Mouse (Mus musculus) lung, embryonic 15.5 days (tissue): ENCODE data around the gene Bnc2. TPM values are rescaled to one million over a fixed set of nuclear protein-coding genes. Genes with fewer than 3 reads are reported as not detected.

Experiments
- ATAC-seq: fragments of 200-750 bp; cut with Nextera tagmentation; 2 replicates; pipeline ENCODE4 v1.8.0; 2017; ENCODE audit warnings: moderate number of reproducible peaks, borderline replicate concordance; ENCODE audit not compliant: low FRiP score, low TSS enrichment; ENCODE audit errors: extremely low read depth
- H3K27ac ChIP-seq: fragments of 300-500 bp; sonication (generic); 2 replicates; pipeline ENCODE4 v1.5.1; 2015; ENCODE audit warnings: moderate library complexity, mild to moderate bottlenecking, inconsistent platforms
- H3K27me3 ChIP-seq: fragments of 300-500 bp; sonication (generic); 2 replicates; pipeline ENCODE4 v1.6.1; 2015; ENCODE audit warnings: inconsistent platforms
- H3K36me3 ChIP-seq: fragments of 300-500 bp; sonication (generic); 2 replicates; pipeline ENCODE4 v1.6.1; 2015; ENCODE audit warnings: inconsistent platforms
- H3K4me1 ChIP-seq: fragments of 300-500 bp; sonication (generic); 2 replicates; pipeline ENCODE4 v1.6.1; 2015; ENCODE audit warnings: inconsistent platforms
- H3K4me2 ChIP-seq: fragments of 300-500 bp; sonication (generic); 2 replicates; pipeline ENCODE4 v1.6.1; 2015; ENCODE audit warnings: inconsistent platforms, mild to moderate bottlenecking, moderate library complexity
- H3K4me3 ChIP-seq: fragments of 300-500 bp; sonication (generic); 2 replicates; pipeline ENCODE4 v1.5.1; 2015; ENCODE audit warnings: mild to moderate bottlenecking, inconsistent platforms
- H3K9ac ChIP-seq: fragments of 300-500 bp; sonication (generic); 2 replicates; pipeline ENCODE4 v1.6.1; 2015; ENCODE audit warnings: inconsistent platforms
- H3K9me3 ChIP-seq: fragments of 300-500 bp; sonication (generic); 2 replicates; pipeline ENCODE4 v1.6.1; 2016; ENCODE audit warnings: inconsistent platforms
- WGBS: fragments of 180-500 bp; shearing (Covaris S2); methylation state at CpG from one replicate; pipeline ENCODE4 v1.1.7; 2015; 5-methylcytosine and 5-hydroxymethylcytosine counted together
- polyA plus RNA-seq: library from polyadenylated mRNA; unstranded; fragments of >200 nt; fragmentation: Nextera tagmentation; extraction: Ambion mirVana; gene quantifications from 2 replicates; pipeline ENCODE4 v1.2.1, GENCODE M21; 2015

Gene Bnc2
- polyA plus RNA-seq, 1 experiment from 2014 or later, result 5.8 TPM

- no peaks in the 10 kb centered on the region for H3K27me3 ChIP-seq
- H3K4me3 ChIP-seq, result no peak overlapping the region
- no peak overlapping the region for H3K4me2 ChIP-seq
- H3K36me3 ChIP-seq, result no peaks in the 10 kb centered on the region
- WGBS, result 71% methylated on average over 6 of the region's 6 CpGs
- no peaks in the 10 kb centered on the region for H3K4me1 ChIP-seq
- no peak overlapping the region for H3K9ac ChIP-seq
- ATAC-seq, result no peak
- H3K9me3 ChIP-seq, result no peaks in the 10 kb centered on the region
- no peak overlapping the region for H3K27ac ChIP-seq
Observed at GRCm38 (mm10) chr4:84379289-84379688, 295.8 kb downstream of the Bnc2 start.

GRCm38 (mm10) chr4:84377513-84377912 is 297.6 kb downstream of the Bnc2 start:
- ATAC-seq, result no peak
- no peaks in the 10 kb centered on the region for H3K4me1 ChIP-seq
- no peak overlapping the region for H3K4me3 ChIP-seq
- H3K27ac ChIP-seq, result no peak overlapping the region
- 84% methylated on average over 5 of the region's 5 CpGs for WGBS
- H3K36me3 ChIP-seq, result no peaks in the 10 kb centered on the region
- H3K9me3 ChIP-seq, result no peaks in the 10 kb centered on the region
- no peak overlapping the region for H3K9ac ChIP-seq
- H3K27me3 ChIP-seq, result no peaks in the 10 kb centered on the region
- no peak overlapping the region for H3K4me2 ChIP-seq

DNA sequence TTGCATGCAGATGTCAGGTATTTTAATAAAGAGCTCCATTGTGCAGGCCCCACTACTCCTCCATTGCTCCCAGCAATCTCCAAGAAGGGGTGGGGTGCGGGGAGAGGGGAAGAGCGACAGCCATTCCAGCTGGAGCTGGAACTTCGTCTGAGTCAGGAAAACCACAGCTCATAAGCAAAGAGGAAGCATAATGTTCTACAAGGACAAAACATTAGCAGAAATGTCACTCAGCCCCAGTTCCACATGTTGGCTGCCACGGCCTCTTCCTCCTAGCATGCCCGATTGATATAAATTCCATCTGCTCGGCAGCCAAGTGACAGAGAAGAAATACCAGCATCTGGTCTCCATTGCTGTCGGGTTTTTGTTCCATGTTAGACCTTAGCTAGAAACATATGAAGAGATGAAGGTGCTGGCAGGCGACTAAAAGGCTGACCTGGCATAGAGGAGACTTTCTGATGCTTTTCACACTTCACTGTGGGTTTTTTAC is 312.7 kb downstream of the Bnc2 start:
- WGBS, result 19% methylated on average over 8 of the region's 8 CpGs
- H3K9me3 ChIP-seq, result no peaks in the 10 kb centered on the region
- H3K27me3 ChIP-seq, result no peaks in the 10 kb centered on the region
- peak; percentile 90 for ATAC-seq
- no peak overlapping the region for H3K4me2 ChIP-seq
- no peak overlapping the region for H3K9ac ChIP-seq
- peaks cover 4% of the 10 kb centered on the region for H3K4me1 ChIP-seq
- peak overlapping the region; percentile 27 for H3K27ac ChIP-seq
- no peak overlapping the region for H3K4me3 ChIP-seq
- no peaks in the 10 kb centered on the region for H3K36me3 ChIP-seq

DNA sequence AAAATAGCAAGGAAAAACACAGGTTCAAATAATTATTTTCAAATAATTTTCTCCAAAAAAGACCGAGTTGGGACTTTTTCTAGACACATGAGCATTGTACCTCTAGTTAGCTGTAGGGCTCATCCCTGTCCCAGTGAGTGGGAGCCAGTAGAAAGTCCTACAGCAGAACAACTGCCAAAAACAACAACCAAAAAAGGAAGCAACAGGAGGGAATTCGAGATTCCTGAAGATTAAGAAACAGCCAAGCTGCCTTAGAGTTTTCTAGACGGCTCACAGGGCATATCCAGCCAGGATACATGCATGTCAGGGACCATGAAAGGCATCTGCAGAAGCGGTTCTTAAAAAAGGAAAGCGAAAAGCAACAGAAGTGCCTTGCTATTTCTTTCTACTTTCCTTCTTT is 313.9 kb downstream of the Bnc2 start:
- H3K27me3 ChIP-seq, result no peaks in the 10 kb centered on the region
- ATAC-seq, result no peak
- WGBS, result 64% methylated on average over 5 of the region's 5 CpGs

DNA sequence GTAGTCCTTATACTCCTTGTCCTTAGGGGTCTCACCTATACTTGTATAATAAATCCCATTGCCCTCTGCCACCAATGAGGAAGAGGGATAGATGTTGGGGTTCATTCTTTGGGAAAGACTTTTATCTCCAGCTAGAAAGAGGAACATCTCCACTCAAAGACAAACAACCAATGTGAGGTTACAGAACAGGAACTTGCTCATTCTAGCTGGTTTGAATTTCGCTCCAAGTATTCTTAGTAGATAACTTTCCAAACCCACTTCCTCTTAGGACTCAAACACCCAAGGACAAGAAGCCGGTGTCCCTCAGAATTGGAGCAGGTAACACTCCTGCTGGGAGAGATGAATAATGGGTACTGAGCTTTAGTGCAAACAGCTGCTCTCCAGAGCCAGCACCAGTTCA is 315.1 kb downstream of the Bnc2 start:
- 84% methylated on average over 2 of the region's 2 CpGs for WGBS
- no peaks in the 10 kb centered on the region for H3K9me3 ChIP-seq
- H3K4me3 ChIP-seq, result no peak overlapping the region
- H3K4me1 ChIP-seq, result peaks cover 7% of the 10 kb centered on the region
- no peak for ATAC-seq
- H3K9ac ChIP-seq, result no peak overlapping the region
- H3K36me3 ChIP-seq, result no peaks in the 10 kb centered on the region
- no peak overlapping the region for H3K27ac ChIP-seq
- no peaks in the 10 kb centered on the region for H3K27me3 ChIP-seq
- H3K4me2 ChIP-seq, result no peak overlapping the region

More for the DNA sequence above, 313.9 kb downstream of the Bnc2 start:
- no peaks in the 10 kb centered on the region for H3K36me3 ChIP-seq
- H3K27ac ChIP-seq, result no peak overlapping the region
- no peak overlapping the region for H3K4me3 ChIP-seq
- H3K4me2 ChIP-seq, result no peak overlapping the region
- H3K9me3 ChIP-seq, result no peaks in the 10 kb centered on the region
- H3K4me1 ChIP-seq, result peaks cover 7% of the 10 kb centered on the region
- no peak overlapping the region for H3K9ac ChIP-seq

- 75% methylated on average over 2 of the region's 2 CpGs for WGBS
- no peak overlapping the region for H3K9ac ChIP-seq
Observed at GRCm38 (mm10) chr4:84358204-84358603, 316.9 kb downstream of the Bnc2 start.

DNA sequence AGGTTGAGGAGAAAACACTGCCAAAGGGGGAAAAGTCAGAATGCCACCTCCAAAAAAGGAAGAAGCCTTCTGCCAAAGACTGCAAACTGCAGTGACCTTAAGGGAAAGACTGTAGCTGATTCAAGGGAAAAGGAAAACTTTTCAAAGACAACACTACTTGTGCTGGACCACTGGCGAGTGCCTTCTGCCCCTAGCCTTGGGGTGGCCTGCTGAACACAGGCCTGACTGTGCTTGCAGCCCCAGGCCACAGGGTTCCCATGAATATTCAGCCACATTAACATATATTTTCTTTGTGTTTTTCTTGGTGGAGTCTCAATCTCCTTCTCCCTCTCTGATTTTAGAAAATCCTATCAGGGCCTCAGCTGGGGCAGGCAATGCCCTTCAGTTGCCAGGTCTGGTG is 317.7 kb downstream of the Bnc2 start:
- no peaks in the 10 kb centered on the region for H3K27me3 ChIP-seq
- no peak for ATAC-seq
- no peaks in the 10 kb centered on the region for H3K36me3 ChIP-seq
- H3K4me3 ChIP-seq, result no peak overlapping the region
- no peak overlapping the region for H3K4me2 ChIP-seq
- H3K9ac ChIP-seq, result no peak overlapping the region
- peaks cover 7% of the 10 kb centered on the region for H3K4me1 ChIP-seq
- H3K27ac ChIP-seq, result no peak overlapping the region
- WGBS, result 73% methylated on average over 1 of the region's 1 CpGs
- no peaks in the 10 kb centered on the region for H3K9me3 ChIP-seq

More at GRCm38 (mm10) chr4:84358204-84358603, 316.9 kb downstream of the Bnc2 start:
- H3K4me2 ChIP-seq, result no peak overlapping the region
- H3K27me3 ChIP-seq, result no peaks in the 10 kb centered on the region
- no peaks in the 10 kb centered on the region for H3K36me3 ChIP-seq
- no peak overlapping the region for H3K4me3 ChIP-seq
- no peaks in the 10 kb centered on the region for H3K9me3 ChIP-seq
- H3K4me1 ChIP-seq, result peaks cover 7% of the 10 kb centered on the region
- ATAC-seq, result no peak
- H3K27ac ChIP-seq, result no peak overlapping the region

- H3K4me1 ChIP-seq, result peaks cover 4% of the 10 kb centered on the region; the same call in 1 of the 2 replicates
- H3K9me3 ChIP-seq, result no peaks in the 10 kb centered on the region
- no peaks in the 10 kb centered on the region for H3K27me3 ChIP-seq
- 37% methylated on average over 8 of the region's 8 CpGs for WGBS
- H3K4me3 ChIP-seq, result no peak overlapping the region
- H3K36me3 ChIP-seq, result no peaks in the 10 kb centered on the region
- H3K9ac ChIP-seq, result no peak overlapping the region
- H3K27ac ChIP-seq, result no peak overlapping the region
- no peak overlapping the region for H3K4me2 ChIP-seq
- no peak for ATAC-seq
Observed at GRCm38 (mm10) chr4:84356468-84357153, 318.5 kb downstream of the Bnc2 start.

DNA sequence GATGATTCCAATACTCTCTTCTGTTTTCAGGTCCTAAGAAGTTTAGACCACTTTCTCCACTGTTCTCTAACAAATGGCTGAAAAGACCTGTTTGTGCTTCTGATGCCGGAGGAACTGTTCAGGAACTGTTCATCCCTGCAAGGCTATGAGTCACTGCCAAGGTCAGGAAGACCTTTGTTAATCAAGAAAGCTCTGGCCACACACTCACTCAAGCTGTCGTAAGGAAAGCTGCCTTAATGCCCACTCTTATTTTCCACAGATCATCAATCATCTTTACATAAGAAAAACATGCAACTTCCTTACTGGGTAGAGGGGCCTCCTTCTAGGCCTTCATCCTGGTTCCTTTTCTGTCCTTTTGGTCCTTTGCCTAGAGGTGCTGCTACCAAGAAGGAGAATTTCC is 322.4 kb downstream of the Bnc2 start:
- H3K4me2 ChIP-seq, result no peak overlapping the region
- no peak overlapping the region for H3K9ac ChIP-seq
- no peaks in the 10 kb centered on the region for H3K27me3 ChIP-seq
- no peak overlapping the region for H3K4me3 ChIP-seq
- H3K9me3 ChIP-seq, result no peaks in the 10 kb centered on the region
- H3K36me3 ChIP-seq, result no peaks in the 10 kb centered on the region
- no peak for ATAC-seq
- WGBS, result 35% methylated on average over 2 of the region's 2 CpGs
- H3K4me1 ChIP-seq, result peaks cover 14% of the 10 kb centered on the region
- no peak overlapping the region for H3K27ac ChIP-seq

- Histone ChIP-seq H3K4me3 (no peak overlapping the region), H3K9ac (no peak overlapping the region), H3K4me2 (no peak overlapping the region), H3K27me3 (no peaks in the 10 kb centered on the region), H3K9me3 (no peaks in the 10 kb centered on the region), H3K4me1 (peaks cover 10% of the 10 kb centered on the region; the same call in 1 of the 2 replicates), H3K27ac (no peak overlapping the region), H3K36me3 (no peaks in the 10 kb centered on the region)
- WGBS, result 8% methylated on average over 5 of the region's 5 CpGs
- no peak for ATAC-seq
Observed at GRCm38 (mm10) chr4:84349536-84349935, 325.5 kb downstream of the Bnc2 start.

DNA sequence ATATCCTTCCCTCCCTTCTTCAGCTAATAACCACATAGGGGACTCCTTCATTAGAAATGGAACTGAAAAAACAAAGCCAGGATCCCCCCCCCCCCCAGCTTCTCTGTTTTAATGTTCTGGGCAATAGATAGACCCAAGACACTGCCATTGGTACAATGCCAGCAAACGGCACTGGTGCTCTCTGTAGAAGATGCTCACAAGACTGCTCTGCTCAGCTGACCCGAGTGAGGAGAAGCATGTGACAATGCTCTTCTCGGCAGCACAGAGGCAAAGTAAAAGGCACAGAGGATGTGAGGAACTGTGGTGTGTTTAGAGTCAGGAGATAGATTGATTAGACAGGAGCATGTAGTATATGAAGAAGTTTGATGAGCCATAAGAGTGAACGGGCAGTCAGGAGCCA is 335.9 kb downstream of the Bnc2 start:
- Histone ChIP-seq H3K27ac (no peak overlapping the region), H3K9ac (no peak overlapping the region), H3K4me3 (no peak overlapping the region), H3K9me3 (no peaks in the 10 kb centered on the region), H3K4me2 (no peak overlapping the region), H3K4me1 (no peaks in the 10 kb centered on the region), H3K36me3 (no peaks in the 10 kb centered on the region), H3K27me3 (no peaks in the 10 kb centered on the region)
- no peak for ATAC-seq
- WGBS, result 69% methylated on average over 4 of the region's 4 CpGs

DNA sequence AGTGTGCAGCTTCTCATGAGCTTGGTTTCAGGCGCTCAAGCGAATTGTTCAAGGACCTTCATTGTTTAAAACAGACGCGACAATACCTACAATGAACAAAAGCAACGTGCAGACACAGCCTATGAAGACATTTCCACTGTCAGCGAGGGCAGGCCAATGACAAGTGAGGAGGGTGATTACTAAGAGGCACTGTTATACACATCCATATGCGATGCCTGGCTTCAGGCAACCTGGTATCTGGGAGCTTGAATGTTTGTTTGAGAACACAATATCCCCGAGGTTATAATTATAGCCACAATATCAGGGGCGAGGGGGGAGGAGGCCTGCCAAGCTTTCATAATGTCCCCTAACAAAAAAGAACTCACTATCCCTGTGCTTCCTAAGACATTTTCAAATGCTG is 343.1 kb downstream of the Bnc2 start:
- ATAC-seq, result no peak
- H3K36me3 ChIP-seq, result no peaks in the 10 kb centered on the region
- H3K9me3 ChIP-seq, result no peaks in the 10 kb centered on the region
- H3K4me1 ChIP-seq, result no peaks in the 10 kb centered on the region
- no peak overlapping the region for H3K4me2 ChIP-seq
- no peak overlapping the region for H3K27ac ChIP-seq
- H3K27me3 ChIP-seq, result no peaks in the 10 kb centered on the region
- no peak overlapping the region for H3K9ac ChIP-seq
- no peak overlapping the region for H3K4me3 ChIP-seq
- WGBS, result 64% methylated on average over 9 of the region's 9 CpGs
